Mouse (Mus musculus): ENCODE measurements around the gene Chchd6. TPM values are rescaled to one million over a fixed set of nuclear protein-coding genes. Genes with fewer than 3 reads are reported as not detected.

Chchd6 gene
- total and polyA plus RNA-seq, 3 experiments, result 4.7 to 15.8 (median 7.1) TPM

GRCm38 (mm10) chr6:89378264-89378663, 217.2 kb downstream of the Chchd6 start:
- H3K9me3 ChIP-seq (replicated peaks), result no peaks in the 10 kb centered on the region
- TF ChIP-seq GATA2 (IDR thresholded peaks at IDR 0.05; ENCODE audit: borderline replicate concordance, low read depth, low read length) (no peak), POLR2AphosphoS5 (IDR thresholded peaks at IDR 0.05; ENCODE audit: insufficient replicate concordance, low read depth, low read length) (no peak), TAL1 (conservative IDR thresholded peaks at IDR 0.05; ENCODE audit: low read depth, low read length) (no peak), CTCF (IDR thresholded peaks at IDR 0.05; ENCODE audit: low read depth, low read length) (no peak), GATA1 (IDR thresholded peaks at IDR 0.05; ENCODE audit: borderline replicate concordance, low read length) (no peak)
- no peak for DNase-seq (ENCODE audit: low spot score)
- H3K4me1 ChIP-seq (ENCODE audit: insufficient read depth, low read depth, low read length), result no peaks in the 10 kb centered on the region
- no peak overlapping the region for H3K4me3 ChIP-seq (ENCODE audit: low read depth, low read length)
- peaks cover 39% of the 10 kb centered on the region for H3K27me3 ChIP-seq (ENCODE audit: insufficient read depth, low read length)
- no peak for ATAC-seq (ENCODE audit: extremely low read depth, insufficient number of reproducible peaks, low FRiP score, poor library complexity, severe bottlenecking)
- no peaks in the 10 kb centered on the region for H3K36me3 ChIP-seq (replicated peaks)

- TF ChIP-seq CTCF (IDR thresholded peaks at IDR 0.05; ENCODE audit: low read depth, low read length), result no peak
- no peak for TF ChIP-seq GATA2 (IDR thresholded peaks at IDR 0.05; ENCODE audit: borderline replicate concordance, low read depth, low read length)
- no peak for TF ChIP-seq GATA1 (IDR thresholded peaks at IDR 0.05; ENCODE audit: borderline replicate concordance, low read length)
- TF ChIP-seq POLR2AphosphoS5 (IDR thresholded peaks at IDR 0.05; ENCODE audit: insufficient replicate concordance, low read depth, low read length), result no peak
- TF ChIP-seq TAL1 (conservative IDR thresholded peaks at IDR 0.05; ENCODE audit: low read depth, low read length), result no peak
- no peaks in the 10 kb centered on the region for H3K36me3 ChIP-seq (replicated peaks)
- H3K9me3 ChIP-seq (replicated peaks), result no peaks in the 10 kb centered on the region
- H3K4me3 ChIP-seq (ENCODE audit: low read depth, low read length), result no peak overlapping the region
- ATAC-seq (ENCODE audit: extremely low read depth, insufficient number of reproducible peaks, low FRiP score, poor library complexity, severe bottlenecking), result no peak
- H3K27me3 ChIP-seq (ENCODE audit: insufficient read depth, low read length), result peaks cover 34% of the 10 kb centered on the region
- no peak for DNase-seq (ENCODE audit: low spot score)
- peaks cover 10% of the 10 kb centered on the region for H3K4me1 ChIP-seq (ENCODE audit: insufficient read depth, low read depth, low read length)
Observed at GRCm38 (mm10) chr6:89368812-89369211, 226.6 kb downstream of the Chchd6 start.

GRCm38 (mm10) chr6:89364342-89364741, 231.1 kb downstream of the Chchd6 start:
- Histone ChIP-seq H3K9me3 (replicated peaks) (no peaks in the 10 kb centered on the region), H3K4me1 (ENCODE audit: insufficient read depth, low read depth, low read length) (peaks cover 47% of the 10 kb centered on the region), H3K4me3 (ENCODE audit: low read depth, low read length) (no peak overlapping the region), H3K27me3 (ENCODE audit: insufficient read depth, low read length) (peaks cover 27% of the 10 kb centered on the region), H3K36me3 (replicated peaks) (peaks cover 8% of the 10 kb centered on the region)
- TF ChIP-seq GATA2 (IDR thresholded peaks at IDR 0.05; ENCODE audit: borderline replicate concordance, low read depth, low read length), result no peak
- TF ChIP-seq TAL1 (conservative IDR thresholded peaks at IDR 0.05; ENCODE audit: low read depth, low read length), result no peak
- TF ChIP-seq GATA1 (IDR thresholded peaks at IDR 0.05; ENCODE audit: borderline replicate concordance, low read length), result no peak
- TF ChIP-seq POLR2AphosphoS5 (IDR thresholded peaks at IDR 0.05; ENCODE audit: insufficient replicate concordance, low read depth, low read length), result no peak
- TF ChIP-seq CTCF (IDR thresholded peaks at IDR 0.05; ENCODE audit: low read depth, low read length), result no peak
- no peak for DNase-seq (ENCODE audit: low spot score)
- no peak for ATAC-seq (ENCODE audit: extremely low read depth, insufficient number of reproducible peaks, low FRiP score, poor library complexity, severe bottlenecking)

GRCm38 (mm10) chr6:89363107-89363451, 232.4 kb downstream of the Chchd6 start:
- Histone ChIP-seq H3K36me3 (replicated peaks) (peaks cover 18% of the 10 kb centered on the region), H3K9me3 (replicated peaks) (no peaks in the 10 kb centered on the region), H3K27me3 (ENCODE audit: insufficient read depth, low read length) (peaks cover 26% of the 10 kb centered on the region), H3K4me1 (ENCODE audit: insufficient read depth, low read depth, low read length) (peaks cover 53% of the 10 kb centered on the region), H3K4me3 (ENCODE audit: low read depth, low read length) (peak overlapping the region; percentile 56; the same call in 1 of the 2 replicates)
- DNase-seq (ENCODE audit: low spot score) (no peak), ATAC-seq (ENCODE audit: extremely low read depth, insufficient number of reproducible peaks, low FRiP score, poor library complexity, severe bottlenecking) (no peak)
- TF ChIP-seq GATA2 (IDR thresholded peaks at IDR 0.05; ENCODE audit: borderline replicate concordance, low read depth, low read length) (no peak), CTCF (IDR thresholded peaks at IDR 0.05; ENCODE audit: low read depth, low read length) (no peak), GATA1 (IDR thresholded peaks at IDR 0.05; ENCODE audit: borderline replicate concordance, low read length) (no peak)

GRCm38 (mm10) chr6:89362281-89363106, 233.0 kb downstream of the Chchd6 start, which contains the start of gene Plxna1:
Gene Plxna1 (minus strand): TSS chr6:89362620.
- Histone ChIP-seq H3K9me3 (replicated peaks) (no peaks in the 10 kb centered on the region), H3K4me1 (ENCODE audit: insufficient read depth, low read depth, low read length) (peaks cover 56% of the 10 kb centered on the region), H3K27me3 (ENCODE audit: insufficient read depth, low read length) (peaks cover 26% of the 10 kb centered on the region), H3K36me3 (replicated peaks) (peaks cover 24% of the 10 kb centered on the region), H3K4me3 (ENCODE audit: low read depth, low read length) (peak within 1 kb of the TSS; percentile 81)
- DNase-seq (ENCODE audit: low spot score) (peak; percentile 86), ATAC-seq (ENCODE audit: extremely low read depth, insufficient number of reproducible peaks, low FRiP score, poor library complexity, severe bottlenecking) (no peak)
- no peak for TF ChIP-seq GATA1 (IDR thresholded peaks at IDR 0.05; ENCODE audit: borderline replicate concordance, low read length)
- peak; percentile 25; the same call in 1 of the 2 replicates for TF ChIP-seq CTCF (IDR thresholded peaks at IDR 0.05; ENCODE audit: low read depth, low read length)
- no peak for TF ChIP-seq TAL1 (conservative IDR thresholded peaks at IDR 0.05; ENCODE audit: low read depth, low read length)

- 0 out of 2 replicates have a peak, but pooled peaks have one; percentile 17 for ATAC-seq (ENCODE audit: extremely low read depth, insufficient number of reproducible peaks, low FRiP score, poor library complexity, severe bottlenecking)
- peaks cover 26% of the 10 kb centered on the region for H3K27me3 ChIP-seq (ENCODE audit: insufficient read depth, low read length)
- peaks cover 62% of the 10 kb centered on the region for H3K4me1 ChIP-seq (ENCODE audit: insufficient read depth, low read depth, low read length)
Observed at GRCm38 (mm10) chr6:89361418-89362280, 233.8 kb downstream of the Chchd6 start.

More at GRCm38 (mm10) chr6:89361418-89362280, 233.8 kb downstream of the Chchd6 start:
- no peak for TF ChIP-seq CTCF (IDR thresholded peaks at IDR 0.05; ENCODE audit: low read depth, low read length)
- no peak for TF ChIP-seq TAL1 (conservative IDR thresholded peaks at IDR 0.05; ENCODE audit: low read depth, low read length)
- no peak for TF ChIP-seq GATA2 (IDR thresholded peaks at IDR 0.05; ENCODE audit: borderline replicate concordance, low read depth, low read length)
- no peak for TF ChIP-seq POLR2AphosphoS5 (IDR thresholded peaks at IDR 0.05; ENCODE audit: insufficient replicate concordance, low read depth, low read length)
- no peak for TF ChIP-seq GATA1 (IDR thresholded peaks at IDR 0.05; ENCODE audit: borderline replicate concordance, low read length)
- H3K4me3 ChIP-seq (ENCODE audit: low read depth, low read length), result peak overlapping the region; percentile 81
- H3K36me3 ChIP-seq (replicated peaks), result peaks cover 32% of the 10 kb centered on the region
- no peaks in the 10 kb centered on the region for H3K9me3 ChIP-seq (replicated peaks)
- peak; percentile 61 for DNase-seq (ENCODE audit: low spot score)

Data from G1E (cell line).